Mouse (Mus musculus): ENCODE data around the gene Rtkn2. TPM values are rescaled to one million over a fixed set of nuclear protein-coding genes. Genes with fewer than 3 reads are reported as not detected.

The Rtkn2 gene
- polyA plus RNA-seq, 1 experiment = 9.5 TPM

- Histone ChIP-seq H3ac (ENCODE audit: control insufficient read depth, insufficient read length, low read depth) (no peak overlapping the region), H3K36me3 (ENCODE audit: control insufficient read depth, insufficient read depth) (no peaks in the 10 kb centered on the region), H3K79me3 (ENCODE audit: low read depth) (no peaks in the 10 kb centered on the region), H3K27me3 (ENCODE audit: control insufficient read depth, insufficient read depth, insufficient read length) (no peaks in the 10 kb centered on the region), H3K4me3 (ENCODE audit: insufficient read depth, poor library complexity, severe bottlenecking) (no peak overlapping the region), H3K79me2 (ENCODE audit: control insufficient read depth, insufficient read depth) (no peaks in the 10 kb centered on the region)
- no peak for TF ChIP-seq FOSL1 (IDR thresholded peaks at IDR 0.05; ENCODE audit: insufficient read depth, low read length, poor library complexity, severe bottlenecking)
- TF ChIP-seq MAX (IDR thresholded peaks at IDR 0.05) = no peak
- TF ChIP-seq MYOG (IDR thresholded peaks at IDR 0.05; ENCODE audit: control insufficient read depth, extremely low read depth, insufficient read length) = no peak
- TF ChIP-seq USF1 (IDR thresholded peaks at IDR 0.05; ENCODE audit: low read depth) = no peak
- no peak for TF ChIP-seq CEBPB (IDR thresholded peaks at IDR 0.05; ENCODE audit: low read depth)
- TF ChIP-seq CTCF (IDR thresholded peaks at IDR 0.05; ENCODE audit: control insufficient read depth, insufficient read depth, insufficient read length) = no peak
- no peak for TF ChIP-seq MYOD1 (IDR thresholded peaks at IDR 0.05; ENCODE audit: control insufficient read depth, insufficient read length, low read depth)
Observed at GRCm38 (mm10) chr10:68043973-68044372, 64.6 kb downstream of the Rtkn2 start.

GRCm38 (mm10) chr10:68044864-68045263 is 65.5 kb downstream of the Rtkn2 start:
- no peak overlapping the region for H3K4me3 ChIP-seq (ENCODE audit: insufficient read depth, poor library complexity, severe bottlenecking)
- TF ChIP-seq CTCF (IDR thresholded peaks at IDR 0.05; ENCODE audit: control insufficient read depth, insufficient read depth, insufficient read length) (no peak), MYOD1 (IDR thresholded peaks at IDR 0.05; ENCODE audit: control insufficient read depth, insufficient read length, low read depth) (no peak), USF1 (IDR thresholded peaks at IDR 0.05; ENCODE audit: low read depth) (no peak)
- H3K36me3 ChIP-seq (ENCODE audit: control insufficient read depth, insufficient read depth) = no peaks in the 10 kb centered on the region
- H3K79me3 ChIP-seq (ENCODE audit: low read depth) = no peaks in the 10 kb centered on the region
- H3K79me2 ChIP-seq (ENCODE audit: control insufficient read depth, insufficient read depth) = no peaks in the 10 kb centered on the region
- H3K27me3 ChIP-seq (ENCODE audit: control insufficient read depth, insufficient read depth, insufficient read length) = no peaks in the 10 kb centered on the region
- no peak overlapping the region for H3ac ChIP-seq (ENCODE audit: control insufficient read depth, insufficient read length, low read depth)

- TF ChIP-seq FOSL1 (IDR thresholded peaks at IDR 0.05; ENCODE audit: insufficient read depth, low read length, poor library complexity, severe bottlenecking) (no peak), USF1 (IDR thresholded peaks at IDR 0.05; ENCODE audit: low read depth) (no peak), CEBPB (IDR thresholded peaks at IDR 0.05; ENCODE audit: low read depth) (no peak), MYOD1 (IDR thresholded peaks at IDR 0.05; ENCODE audit: control insufficient read depth, insufficient read length, low read depth) (no peak), MYOG (IDR thresholded peaks at IDR 0.05; ENCODE audit: control insufficient read depth, extremely low read depth, insufficient read length) (no peak), CTCF (IDR thresholded peaks at IDR 0.05; ENCODE audit: control insufficient read depth, insufficient read depth, insufficient read length) (no peak), MAX (IDR thresholded peaks at IDR 0.05) (no peak)
- no peaks in the 10 kb centered on the region for H3K36me3 ChIP-seq (ENCODE audit: control insufficient read depth, insufficient read depth)
Observed at GRCm38 (mm10) chr10:68048641-68049305, 69.4 kb downstream of the Rtkn2 start.

GRCm38 (mm10) chr10:68050882-68051281 is 71.5 kb downstream of the Rtkn2 start:
- Histone ChIP-seq H3K27me3 (ENCODE audit: control insufficient read depth, insufficient read depth, insufficient read length) (no peaks in the 10 kb centered on the region), H3ac (ENCODE audit: control insufficient read depth, insufficient read length, low read depth) (no peak overlapping the region), H3K36me3 (ENCODE audit: control insufficient read depth, insufficient read depth) (no peaks in the 10 kb centered on the region), H3K79me2 (ENCODE audit: control insufficient read depth, insufficient read depth) (no peaks in the 10 kb centered on the region), H3K4me3 (ENCODE audit: insufficient read depth, poor library complexity, severe bottlenecking) (no peak overlapping the region), H3K79me3 (ENCODE audit: low read depth) (no peaks in the 10 kb centered on the region)
- TF ChIP-seq MYOG (IDR thresholded peaks at IDR 0.05; ENCODE audit: control insufficient read depth, extremely low read depth, insufficient read length) (no peak), USF1 (IDR thresholded peaks at IDR 0.05; ENCODE audit: low read depth) (no peak), MYOD1 (IDR thresholded peaks at IDR 0.05; ENCODE audit: control insufficient read depth, insufficient read length, low read depth) (no peak), MAX (IDR thresholded peaks at IDR 0.05) (no peak), CEBPB (IDR thresholded peaks at IDR 0.05; ENCODE audit: low read depth) (no peak), FOSL1 (IDR thresholded peaks at IDR 0.05; ENCODE audit: insufficient read depth, low read length, poor library complexity, severe bottlenecking) (no peak), CTCF (IDR thresholded peaks at IDR 0.05; ENCODE audit: control insufficient read depth, insufficient read depth, insufficient read length) (no peak)

More at GRCm38 (mm10) chr10:68048641-68049305, 69.4 kb downstream of the Rtkn2 start:
- H3K79me2 ChIP-seq (ENCODE audit: control insufficient read depth, insufficient read depth) = no peaks in the 10 kb centered on the region
- no peak overlapping the region for H3ac ChIP-seq (ENCODE audit: control insufficient read depth, insufficient read length, low read depth)
- no peak overlapping the region for H3K4me3 ChIP-seq (ENCODE audit: insufficient read depth, poor library complexity, severe bottlenecking)
- H3K27me3 ChIP-seq (ENCODE audit: control insufficient read depth, insufficient read depth, insufficient read length) = no peaks in the 10 kb centered on the region
- H3K79me3 ChIP-seq (ENCODE audit: low read depth) = no peaks in the 10 kb centered on the region

GRCm38 (mm10) chr10:68051316-68051933 is 72.1 kb downstream of the Rtkn2 start:
- H3ac ChIP-seq (ENCODE audit: control insufficient read depth, insufficient read length, low read depth) = no peak overlapping the region
- H3K79me2 ChIP-seq (ENCODE audit: control insufficient read depth, insufficient read depth) = no peaks in the 10 kb centered on the region
- no peaks in the 10 kb centered on the region for H3K36me3 ChIP-seq (ENCODE audit: control insufficient read depth, insufficient read depth)
- no peak for TF ChIP-seq FOSL1 (IDR thresholded peaks at IDR 0.05; ENCODE audit: insufficient read depth, low read length, poor library complexity, severe bottlenecking)
- TF ChIP-seq MYOG (IDR thresholded peaks at IDR 0.05; ENCODE audit: control insufficient read depth, extremely low read depth, insufficient read length) = no peak
- TF ChIP-seq USF1 (IDR thresholded peaks at IDR 0.05; ENCODE audit: low read depth) = no peak
- TF ChIP-seq CTCF (IDR thresholded peaks at IDR 0.05; ENCODE audit: control insufficient read depth, insufficient read depth, insufficient read length) = no peak
- TF ChIP-seq MAX (IDR thresholded peaks at IDR 0.05) = no peak
- TF ChIP-seq MYOD1 (IDR thresholded peaks at IDR 0.05; ENCODE audit: control insufficient read depth, insufficient read length, low read depth) = no peak
- TF ChIP-seq CEBPB (IDR thresholded peaks at IDR 0.05; ENCODE audit: low read depth) = no peak
- no peaks in the 10 kb centered on the region for H3K79me3 ChIP-seq (ENCODE audit: low read depth)
- no peak overlapping the region for H3K4me3 ChIP-seq (ENCODE audit: insufficient read depth, poor library complexity, severe bottlenecking)
- no peaks in the 10 kb centered on the region for H3K27me3 ChIP-seq (ENCODE audit: control insufficient read depth, insufficient read depth, insufficient read length)

All from C2C12 (cell line).